Mouse (Mus musculus): Measurements from ENCODE around the gene Gm47985.

DNA sequence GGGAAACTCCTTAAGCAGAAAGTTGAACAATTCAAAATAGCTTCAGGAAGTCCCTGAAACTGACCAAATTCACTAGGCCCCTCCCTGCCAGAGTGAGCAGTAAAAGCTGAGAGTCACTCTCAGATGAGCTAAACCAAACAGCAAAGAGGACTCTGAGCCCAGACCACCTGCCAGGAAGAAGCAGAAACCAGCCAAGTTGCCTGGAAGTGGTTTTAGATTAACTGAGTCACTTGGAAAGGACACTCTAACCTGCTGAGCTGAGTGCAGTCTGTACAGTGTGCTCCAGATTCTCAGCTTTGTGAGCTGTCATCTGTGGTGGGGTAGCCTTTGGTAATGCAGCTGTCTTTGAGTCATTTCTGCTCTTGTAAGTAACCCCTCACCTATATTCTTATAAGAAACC lies 34.5 kb upstream of the Gm47985 start:
- TF ChIP-seq CTCF (IDR thresholded peaks at IDR 0.05; ENCODE audit: low read depth), result no peak
- TF ChIP-seq EP300 (IDR thresholded peaks at IDR 0.05; ENCODE audit: low read depth), result no peak
